9 mouse cellular contexts compared by ENCODE assay signal in the genomic region with DNA sequence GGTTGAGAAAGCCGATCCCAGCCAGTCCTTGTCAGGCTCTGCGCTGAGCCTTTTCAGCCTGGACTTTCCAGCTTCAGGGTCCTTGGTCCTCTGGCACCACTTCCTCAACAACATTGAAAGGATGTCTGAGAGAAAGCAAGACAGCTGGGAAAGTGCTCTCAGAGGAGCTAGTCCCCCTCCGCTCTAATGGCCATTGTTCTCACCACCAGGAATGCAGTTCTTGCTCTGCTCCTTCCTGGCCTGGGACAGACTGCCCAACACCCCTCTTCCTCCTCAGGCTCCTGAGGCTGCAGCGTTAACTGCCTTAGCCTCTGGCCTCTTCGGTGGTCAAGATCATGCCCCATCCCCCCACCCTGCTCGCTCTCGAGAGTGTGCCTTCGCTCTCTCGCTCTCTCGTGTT. TPM values are rescaled to one million over a fixed set of nuclear protein-coding genes. Genes with fewer than 3 reads are reported as not detected.
DNase-seq lines count a peak whose midpoint lies in the region; ATAC-seq and TF ChIP-seq lines count a peak whose summit lies in the region.
"Had no signal": no experiment of that assay in that cellular context is flagged by ENCODE, and none has a peak within 500 bp of the region (broad histone marks: within the 10 kb centered on the region; RNA-seq: fewer than 3 reads in every experiment).

No protein-coding gene starts in this region.

- peaks cover 24% of the 10 kb centered on the region for H3K4me1 ChIP-seq in heart, adult 2 months (ENCODE audit: control insufficient read depth, insufficient read depth, low read length)
- peaks cover 6% of the 10 kb centered on the region for H3K4me1 ChIP-seq in heart, postnatal 0 days (ENCODE audit: control insufficient read depth, insufficient read depth)
- peaks cover 9% of the 10 kb centered on the region for H3K4me1 ChIP-seq in liver, postnatal 0 days (ENCODE audit: insufficient read depth)
- peaks cover 7% of the 10 kb centered on the region; the same call in 1 of the 2 replicates for H3K4me1 ChIP-seq in hindbrain, embryonic 14.5 days (replicated peaks; ENCODE audit: control insufficient read depth, insufficient read depth, low read length)

- TF ChIP-seq CTCF in heart, adult 2 months (IDR thresholded peaks at IDR 0.05), result no peak
- no peak for TF ChIP-seq CTCF in heart, postnatal 0 days (IDR thresholded peaks at IDR 0.05; ENCODE audit: low read depth)
- no peak for TF ChIP-seq CTCF in liver, postnatal 0 days (IDR thresholded peaks at IDR 0.05; ENCODE audit: low read depth)

- H3K79me2 ChIP-seq in heart, adult 2 months (replicated peaks; ENCODE audit: control insufficient read depth, insufficient read depth, low read length), result no peaks in the 10 kb centered on the region

- intact Hi-C loops in heart, adult 2 months (cut with DNase I), result no loop called here

- peak; percentile 20 for DNase-seq in kidney, adult 9 months
- no peak for DNase-seq in kidney, adult 11 months
- peak; percentile 42 to 64 for DNase-seq in heart, adult 2 months
- peak; percentile 61 for DNase-seq in heart, postnatal 0 days (ENCODE audit: low spot score)
- no peak for DNase-seq in liver, postnatal 0 days
- no peak for DNase-seq in hindbrain, embryonic 14.5 days (ENCODE audit: low spot score)
- DNase-seq: cerebellum, adult 11 months; thymus, adult 2 months had no signal

- H3K4me2 ChIP-seq in heart, postnatal 0 days (ENCODE audit: low read depth, low read length), result no peak overlapping the region
- H3K4me2 ChIP-seq in liver, postnatal 0 days (ENCODE audit: low read depth, low read length), result no peak overlapping the region
- H3K4me2 ChIP-seq in hindbrain, embryonic 14.5 days (replicated peaks), result no peak overlapping the region

- peak overlapping the region; percentile 77 for H3K27ac ChIP-seq in heart, adult 2 months
- peak overlapping the region; percentile 87 for H3K27ac ChIP-seq in heart, postnatal 0 days (ENCODE audit: low read depth)
- H3K27ac ChIP-seq in liver, postnatal 0 days (ENCODE audit: low read depth), result 0 out of 2 replicates have a peak overlapping the region, but pooled peaks have one; percentile 40
- no peak overlapping the region for H3K27ac ChIP-seq in hindbrain, embryonic 14.5 days

- peak; percentile 73 for ATAC-seq in heart, postnatal 0 days (ENCODE audit: insufficient read depth, low read depth)
- ATAC-seq in liver, postnatal 0 days, result peak; percentile 32; the same call in 1 of the 2 replicates
- ATAC-seq in megakaryocyte progenitor cell, adult 5-6 weeks (replicated peaks; ENCODE audit: poor library complexity), result no peak
- ATAC-seq in hindbrain, embryonic 14.5 days (ENCODE audit: low FRiP score), result no peak

- H3K4me3 ChIP-seq in heart, adult 2 months, result no peak overlapping the region
- H3K4me3 ChIP-seq in heart, postnatal 0 days (ENCODE audit: low read depth, low read length), result no peak overlapping the region
- H3K4me3 ChIP-seq in liver, postnatal 0 days (ENCODE audit: low read depth, low read length), result no peak overlapping the region
- no peak overlapping the region for H3K4me3 ChIP-seq in hindbrain, embryonic 14.5 days (replicated peaks; ENCODE audit: low read length)

- no peaks in the 10 kb centered on the region for H3K36me3 ChIP-seq in heart, adult 2 months (ENCODE audit: control insufficient read depth, insufficient read depth, low read length)
- no peaks in the 10 kb centered on the region for H3K36me3 ChIP-seq in heart, postnatal 0 days (replicated peaks; ENCODE audit: control insufficient read depth, insufficient read depth, low read length)
- H3K36me3 ChIP-seq in liver, postnatal 0 days (replicated peaks; ENCODE audit: insufficient read depth, low read length), result no peaks in the 10 kb centered on the region
- no peaks in the 10 kb centered on the region for H3K36me3 ChIP-seq in hindbrain, embryonic 14.5 days (replicated peaks; ENCODE audit: control insufficient read depth, insufficient read depth)

- H3K9ac ChIP-seq in heart, adult 2 months (ENCODE audit: low read depth, low read length), result no peak overlapping the region
- H3K9ac ChIP-seq in heart, postnatal 0 days (replicated peaks; ENCODE audit: low read depth, low read length), result no peak overlapping the region
- H3K9ac ChIP-seq in liver, postnatal 0 days (replicated peaks), result no peak overlapping the region
- no peak overlapping the region for H3K9ac ChIP-seq in hindbrain, embryonic 14.5 days

- no peaks in the 10 kb centered on the region for H3K27me3 ChIP-seq in heart, adult 2 months (ENCODE audit: control insufficient read depth, insufficient read depth, low read length)
- no peaks in the 10 kb centered on the region for H3K27me3 ChIP-seq in heart, postnatal 0 days (ENCODE audit: control insufficient read depth, insufficient read depth, low read length)
- H3K27me3 ChIP-seq in liver, postnatal 0 days (ENCODE audit: insufficient read depth, low read length), result no peaks in the 10 kb centered on the region
- H3K27me3 ChIP-seq in hindbrain, embryonic 14.5 days (ENCODE audit: control insufficient read depth, insufficient read depth, low read length), result no peaks in the 10 kb centered on the region

- peak; percentile 63; the same call in 1 of the 2 replicates for TF ChIP-seq POLR2A in heart, adult 2 months (IDR thresholded peaks at IDR 0.05; ENCODE audit: insufficient read depth, low read depth, low read length)

- H3K9me3 ChIP-seq in heart, postnatal 0 days (replicated peaks; ENCODE audit: control insufficient read depth, low read length), result no peaks in the 10 kb centered on the region
- no peaks in the 10 kb centered on the region for H3K9me3 ChIP-seq in liver, postnatal 0 days (ENCODE audit: low read length)
- H3K9me3 ChIP-seq in hindbrain, embryonic 14.5 days (ENCODE audit: control insufficient read depth, low read length), result no peaks in the 10 kb centered on the region

- TF ChIP-seq EP300 in heart, adult 2 months (IDR thresholded peaks at IDR 0.05; ENCODE audit: insufficient read depth, low read depth, low read length), result peak; percentile 98
- peak; percentile 91 for TF ChIP-seq EP300 in heart, postnatal 0 days (IDR thresholded peaks at IDR 0.05; ENCODE audit: low read depth)
- no peak for TF ChIP-seq EP300 in liver, postnatal 0 days (IDR thresholded peaks at IDR 0.05; ENCODE audit: low read depth)

- 37% methylated on average over 10 of the region's 10 CpGs for WGBS in heart, adult 2 months
- 43% methylated on average over 10 of the region's 10 CpGs for whole genome bisulfite sequencing in heart, postnatal 0 days
- 53% methylated on average over 10 of the region's 10 CpGs for WGBS in liver, postnatal 0 days (ENCODE audit: insufficient replicate concordance)
- WGBS in hindbrain, embryonic 14.5 days, result 70% methylated on average over 10 of the region's 10 CpGs

RNA-seq across cellular contexts. Expression of gene Cdh5, which starts 4.8 kb away (rescaled TPM):
- 100 to 1,000 TPM; 112 to 115 TPM for total RNA-seq in heart, adult 2 months (2021)
- polyA plus RNA-seq in heart, adult 2 months (2012; rRNA removed), result 113 and 128 TPM in 2 replicates
- 123 and 125 TPM in 2 replicates for total RNA-seq in heart, postnatal 0 days (2014; rRNA removed; ENCODE audit: low replicate concordance)
- 39.5 and 42.6 TPM in 2 replicates for polyA plus RNA-seq in heart, postnatal 0 days (2015; fragmentation: Nextera tagmentation; extraction: Ambion mirVana)
- polyA plus RNA-seq in liver, postnatal 0 days (2015; fragmentation: Nextera tagmentation; extraction: Ambion mirVana), result 8.8 and 10.0 TPM in 2 replicates
- not detected in 2 replicates for total RNA-seq in megakaryocyte progenitor cell, adult 5-6 weeks (2015)
- total RNA-seq in megakaryocyte progenitor cell, adult 5-6 weeks (2017), result 0.07 TPM in 1 of 2 replicates, not detected in the other
- polyA plus RNA-seq in hindbrain, embryonic 14.5 days (2014; fragmentation: Nextera tagmentation; extraction: Ambion mirVana), result 16.6 and 17.3 TPM in 2 replicates

Comparison
In these comparisons a context has a peak if more than half of its experiments do, and no peak if none do; other contexts are left out.
1. DNase-seq: peak in kidney, adult 9 months (single experiment), heart, adult 2 months (2 of 2) and heart, postnatal 0 days (single experiment); none in kidney, adult 11 months (single experiment), liver, postnatal 0 days (single experiment) and hindbrain, embryonic 14.5 days (single experiment).
2. ATAC-seq: peak in heart, postnatal 0 days (single experiment) and liver, postnatal 0 days (single experiment); none in megakaryocyte progenitor cell, adult 5-6 weeks (single experiment) and hindbrain, embryonic 14.5 days (single experiment).